Mouse (Mus musculus) lung, postnatal 0 days (tissue): ENCODE results near the gene Slc25a29. TPM values are rescaled to one million over a fixed set of nuclear protein-coding genes. Genes with fewer than 3 reads are reported as not detected.
A peak's percentile ranks its signal among the peaks of the same experiment; 100 is the strongest.

Experiments used
- ATAC-seq: fragments of 200-750 bp; cut with Nextera tagmentation; 2 replicates; pipeline ENCODE4 v1.8.0; 2017; ENCODE audit warnings: moderate library complexity
- DNase-seq: peaks from one replicate; pipeline ENCODE4 v3.0.0-alpha.2; 2016; ENCODE audit warnings: low spot score
- H3K27ac ChIP-seq: fragments of 300-500 bp; sonication (generic); 2 replicates; pipeline ENCODE4 v1.5.1; 2014; ENCODE audit warnings: antibody characterized with exemption, mild to moderate bottlenecking, low read length, mixed read lengths
- H3K27me3 ChIP-seq: fragments of 300-500 bp; sonication (generic); replicated peaks from 2 replicates; pipeline ENCODE4 v1.6.1; 2014; ENCODE audit warnings: low read length, mixed read lengths; ENCODE audit not compliant: insufficient read depth
- H3K36me3 ChIP-seq: fragments of 300-500 bp; sonication (generic); 2 replicates; pipeline ENCODE4 v1.6.1; 2014; ENCODE audit warnings: low read length, mixed read lengths; ENCODE audit not compliant: insufficient read depth
- H3K4me1 ChIP-seq: fragments of 300-500 bp; sonication (generic); 2 replicates; pipeline ENCODE4 v1.6.1; 2014; ENCODE audit warnings: antibody characterized with exemption, low read depth, low read length, mixed read lengths; ENCODE audit not compliant: insufficient read depth
- H3K4me2 ChIP-seq: fragments of 300-500 bp; sonication (generic); replicated peaks from 2 replicates; pipeline ENCODE4 v1.6.1; 2014; ENCODE audit warnings: low read depth, mild to moderate bottlenecking, low read length, moderate library complexity, mixed read lengths
- H3K4me3 ChIP-seq: fragments of 300-500 bp; sonication (generic); 2 replicates; pipeline ENCODE4 v1.5.1; 2014; ENCODE audit warnings: low read depth, low read length
- H3K9ac ChIP-seq: fragments of 300-500 bp; sonication (generic); replicated peaks from 2 replicates; pipeline ENCODE4 v1.6.1; 2014; ENCODE audit warnings: low read depth, mild to moderate bottlenecking
- H3K9me3 ChIP-seq: fragments of 300-500 bp; sonication (generic); 2 replicates; pipeline ENCODE4 v1.6.1; 2016; ENCODE audit warnings: low read length, mixed read lengths
- CTCF ChIP-seq: IDR thresholded peaks from 2 replicates; pipeline ENCODE4 v1.5.1; 2016; ENCODE audit warnings: antibody characterized with exemption, mild to moderate bottlenecking
- EP300 ChIP-seq: IDR thresholded peaks from 2 replicates; pipeline ENCODE4 v1.6.1; 2016; ENCODE audit warnings: antibody characterized with exemption, mild to moderate bottlenecking, control low read depth
- WGBS: fragments of 180-500 bp; shearing (Covaris S2); extraction: QIAGEN DNeasy Blood & Tissue Kit; methylation state at CpG from one replicate; pipeline ENCODE4 v1.1.7; 2014; 5-methylcytosine and 5-hydroxymethylcytosine counted together
- polyA plus RNA-seq: library from polyadenylated mRNA; unstranded; fragments of >200 nt; fragmentation: Nextera tagmentation; extraction: Ambion mirVana; gene quantifications from 2 replicates; pipeline ENCODE4 v1.2.1, GENCODE M21; 2015

The Slc25a29 gene
- polyA plus RNA-seq = 14.9 and 19.7 TPM in 2 replicates

DNA sequence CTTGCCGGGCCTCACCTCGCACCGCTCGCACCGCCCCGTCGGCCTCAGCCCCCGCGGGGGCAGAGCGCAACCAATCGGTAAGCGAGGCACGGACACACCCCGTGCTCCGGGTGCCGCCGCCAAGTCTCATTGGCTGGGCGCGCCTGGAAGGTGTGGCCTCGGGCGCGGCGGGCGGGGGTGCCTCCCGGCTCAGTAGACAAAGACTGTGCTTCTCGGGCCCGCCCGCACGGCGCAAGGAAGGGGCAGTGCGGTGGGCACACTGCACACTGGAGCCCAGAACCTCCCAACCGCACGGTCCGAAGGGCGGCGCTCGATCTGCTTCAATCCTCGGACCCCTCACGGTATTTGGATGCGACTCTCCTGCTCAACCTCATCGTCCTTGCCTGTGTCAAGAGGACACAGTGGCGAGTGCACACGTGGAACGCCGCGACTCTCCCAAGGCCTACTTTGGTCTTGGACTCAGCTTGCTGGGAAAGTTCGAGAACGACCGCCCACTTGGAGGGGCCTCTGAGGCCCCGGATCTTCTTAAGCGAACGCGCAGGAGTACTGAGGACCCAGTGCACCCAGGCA lies at the start of gene Slc25a29, which contains the start of gene Slc25a47:
Slc25a29 (minus strand) TSS at position 44 of the 570 bp plus-strand sequence.
Slc25a47 (plus strand) TSS at position 207 of the 570 bp plus-strand sequence.
- Histone ChIP-seq H3K4me3 (peak within 1 kb of the TSS; percentile 50), H3K9me3 (no peaks in the 10 kb centered on the region), H3K4me2 (peak within 1 kb of the TSS; percentile 93), H3K4me1 (peaks cover 43% of the 10 kb centered on the region), H3K36me3 (no peaks in the 10 kb centered on the region), H3K27me3 (no peaks in the 10 kb centered on the region), H3K9ac (peak within 1 kb of the TSS; percentile 57), H3K27ac (peak within 1 kb of the TSS; percentile 93)
- WGBS = under 1% methylated on average over 52 of the region's 53 CpGs
- TF ChIP-seq EP300 (no peak), CTCF (no peak; the same call in none of the 2 replicates)
- DNase-seq (peak; percentile 98), ATAC-seq (peak; percentile 97)

DNA sequence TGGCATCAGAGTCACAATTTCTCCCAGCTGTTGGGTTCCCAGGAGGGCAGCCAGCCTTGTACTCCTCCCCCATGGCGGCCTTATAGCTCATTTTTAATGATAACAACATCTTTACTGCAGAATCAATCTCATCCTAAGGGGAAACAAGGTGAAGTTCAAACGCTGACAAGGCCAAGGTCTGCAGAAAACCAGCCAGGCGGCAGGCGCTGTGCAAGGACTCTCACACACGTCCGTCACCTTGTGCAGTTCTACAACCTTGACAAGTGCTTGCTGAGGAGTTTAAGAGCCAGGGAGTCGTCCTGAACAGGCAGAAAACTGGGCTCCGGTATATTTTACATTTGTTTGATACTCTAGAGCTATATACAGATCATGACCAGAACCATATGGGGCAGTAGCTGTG lies 47.1 kb upstream of the Slc25a29 start:
- 74% methylated on average over 8 of the region's 8 CpGs for WGBS
- H3K9ac ChIP-seq = no peak overlapping the region
- H3K4me3 ChIP-seq = no peak overlapping the region
- H3K27ac ChIP-seq = no peak overlapping the region
- no peak for TF ChIP-seq CTCF
- TF ChIP-seq EP300 = no peak
- no peak overlapping the region for H3K4me2 ChIP-seq
- no peaks in the 10 kb centered on the region for H3K9me3 ChIP-seq
- peaks cover 17% of the 10 kb centered on the region; the same call in 1 of the 2 replicates for H3K36me3 ChIP-seq
- H3K27me3 ChIP-seq = no peaks in the 10 kb centered on the region
- H3K4me1 ChIP-seq = no peaks in the 10 kb centered on the region
- no peak for ATAC-seq
- DNase-seq = no peak

DNA sequence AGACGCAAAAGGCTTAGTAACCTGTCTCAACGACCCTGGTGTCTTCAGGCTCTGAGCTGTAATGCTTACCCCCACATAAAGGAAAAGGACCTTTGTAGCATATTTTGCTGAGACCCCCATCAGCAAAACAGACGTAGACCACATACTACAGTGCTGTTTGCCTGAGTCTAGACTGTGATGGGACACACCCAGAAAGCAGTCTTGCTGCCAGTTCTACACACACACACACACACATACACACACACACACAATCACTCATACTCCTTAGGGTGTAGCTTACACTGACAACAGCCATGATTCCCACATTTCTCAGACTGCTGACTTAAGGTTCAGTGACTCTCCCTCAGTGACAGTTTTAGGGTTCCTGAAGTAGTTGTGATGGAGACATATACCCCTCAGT lies 45.5 kb upstream of the Slc25a29 start:
- WGBS = 68% methylated on average over 3 of the region's 3 CpGs
- Histone ChIP-seq H3K9me3 (no peaks in the 10 kb centered on the region), H3K4me2 (no peak overlapping the region), H3K4me1 (no peaks in the 10 kb centered on the region), H3K4me3 (no peak overlapping the region), H3K36me3 (peaks cover 8% of the 10 kb centered on the region), H3K9ac (no peak overlapping the region), H3K27ac (peak overlapping the region; percentile 60; the same call in 1 of the 2 replicates), H3K27me3 (no peaks in the 10 kb centered on the region)
- TF ChIP-seq CTCF (no peak), EP300 (no peak)
- no peak for DNase-seq
- ATAC-seq = peak; percentile 34; the same call in 1 of the 2 replicates

DNA sequence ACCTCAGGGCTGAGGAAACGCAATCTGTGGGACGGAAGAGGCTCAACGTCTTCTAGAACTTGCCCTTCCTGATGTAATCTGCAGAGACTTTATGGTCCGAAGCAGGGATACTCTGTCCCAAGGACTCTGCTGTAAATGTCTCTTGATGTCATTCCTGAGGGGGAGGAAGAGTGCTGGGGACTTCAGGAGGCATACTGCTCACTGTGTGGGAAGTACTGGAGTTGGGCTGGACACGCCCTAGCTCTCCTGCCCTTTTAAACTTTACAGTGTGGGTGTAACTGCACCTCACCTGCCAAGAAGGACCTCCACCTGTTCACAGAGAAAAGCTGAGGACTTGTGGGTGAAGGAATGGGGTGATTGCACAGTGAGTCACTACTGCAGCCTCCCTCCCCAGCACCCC lies 44.9 kb upstream of the Slc25a29 start:
- 66% methylated on average over 5 of the region's 5 CpGs for WGBS
- Histone ChIP-seq H3K4me3 (no peak overlapping the region), H3K4me1 (no peaks in the 10 kb centered on the region), H3K4me2 (no peak overlapping the region), H3K36me3 (peaks cover 8% of the 10 kb centered on the region), H3K27ac (peak overlapping the region; percentile 72), H3K9ac (no peak overlapping the region), H3K27me3 (no peaks in the 10 kb centered on the region), H3K9me3 (no peaks in the 10 kb centered on the region)
- DNase-seq (peak; percentile 60), ATAC-seq (peak; percentile 91)
- TF ChIP-seq EP300 (peak; percentile 79), CTCF (no peak)

DNA sequence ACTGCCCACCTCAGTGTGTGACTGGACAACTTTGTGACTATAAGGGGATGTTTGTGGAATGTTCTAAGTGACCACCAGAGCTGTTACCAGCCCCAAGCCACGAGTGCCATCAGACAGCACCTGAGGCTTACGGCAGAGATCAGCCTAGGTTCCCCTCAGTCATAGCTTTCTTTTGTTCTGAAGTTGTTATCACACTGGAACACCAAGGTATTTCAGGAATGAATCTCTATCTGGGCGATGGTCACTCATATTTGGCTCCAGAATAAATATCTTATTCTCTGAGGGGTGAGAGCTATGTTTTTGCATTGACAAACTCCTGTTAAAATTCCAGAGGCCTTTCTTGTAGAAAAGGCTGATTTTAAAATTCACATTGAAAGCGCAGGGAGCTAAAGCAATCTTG lies 43.5 kb upstream of the Slc25a29 start:
- H3K27ac ChIP-seq = peak overlapping the region; percentile 57
- ATAC-seq (peak; percentile 72), DNase-seq (no peak)
- H3K27me3 ChIP-seq = no peaks in the 10 kb centered on the region
- H3K4me3 ChIP-seq = no peak overlapping the region
- no peaks in the 10 kb centered on the region for H3K4me1 ChIP-seq
- no peaks in the 10 kb centered on the region for H3K9me3 ChIP-seq
- TF ChIP-seq EP300 = peak; percentile 92
- no peak for TF ChIP-seq CTCF
- 68% methylated on average over 4 of the region's 4 CpGs for WGBS
- no peak overlapping the region for H3K9ac ChIP-seq
- H3K36me3 ChIP-seq = peaks cover 20% of the 10 kb centered on the region
- H3K4me2 ChIP-seq = no peak overlapping the region

DNA sequence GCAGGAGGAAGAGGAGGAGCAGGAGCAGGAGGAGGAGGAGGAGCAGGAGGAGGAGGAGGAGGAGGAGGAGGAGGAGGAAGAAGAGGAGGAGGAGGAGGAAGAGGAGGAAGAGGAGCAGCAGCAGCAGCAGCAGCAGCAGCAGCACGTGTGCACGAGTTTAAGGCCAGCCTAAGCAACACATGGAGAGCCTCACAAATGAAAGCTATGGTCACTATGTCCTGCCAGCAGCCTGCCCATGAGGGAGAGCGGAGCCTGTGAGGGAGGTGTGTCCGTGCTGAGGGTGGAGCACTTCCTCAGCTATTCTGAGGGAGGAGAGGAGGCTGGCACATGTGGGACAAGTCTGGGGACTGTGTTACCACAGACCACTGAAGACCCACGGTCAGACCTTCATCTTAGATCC lies 37.4 kb upstream of the Slc25a29 start:
- H3K9ac ChIP-seq = no peak overlapping the region
- no peaks in the 10 kb centered on the region for H3K27me3 ChIP-seq
- no peak for DNase-seq
- H3K4me2 ChIP-seq = no peak overlapping the region
- H3K27ac ChIP-seq = no peak overlapping the region
- H3K36me3 ChIP-seq = peaks cover 31% of the 10 kb centered on the region
- no peak for TF ChIP-seq CTCF
- no peak for TF ChIP-seq EP300
- H3K9me3 ChIP-seq = no peaks in the 10 kb centered on the region
- 60% methylated on average over 5 of the region's 5 CpGs for WGBS
- ATAC-seq = no peak
- no peak overlapping the region for H3K4me3 ChIP-seq
- no peaks in the 10 kb centered on the region for H3K4me1 ChIP-seq
